Mouse (Mus musculus) neural tube, embryonic 11.5 days (tissue): ENCODE data around the gene B3gntl1. TPM values are rescaled to one million over a fixed set of nuclear protein-coding genes. Genes with fewer than 3 reads are reported as not detected.

ENCODE experiments used
- ATAC-seq: fragments of 200-750 bp; cut with Nextera tagmentation; 2 replicates; pipeline ENCODE4 v1.8.0; 2017; ENCODE audit warnings: moderate number of reproducible peaks, mild to moderate bottlenecking, moderate TSS enrichment, moderate library complexity; ENCODE audit not compliant: insufficient read depth, low FRiP score, low TSS enrichment
- DNase-seq: peaks from one replicate; pipeline ENCODE4 v3.0.0-alpha.2; 2015; ENCODE audit warnings: low spot score
- H3K27ac ChIP-seq: fragments of 300-500 bp; sonication (generic); 2 replicates; pipeline ENCODE4 v1.5.1; 2014; ENCODE audit warnings: low read depth, mild to moderate bottlenecking, low read length
- H3K27me3 ChIP-seq: fragments of 300-500 bp; sonication (generic); 2 replicates; pipeline ENCODE4 v1.6.1; 2014; ENCODE audit warnings: mild to moderate bottlenecking, low read length, mixed read lengths; ENCODE audit not compliant: control insufficient read depth, insufficient read depth
- H3K36me3 ChIP-seq: fragments of 300-500 bp; sonication (generic); 2 replicates; pipeline ENCODE4 v1.6.1; 2014; ENCODE audit warnings: mild to moderate bottlenecking, low read length, moderate library complexity, mixed read lengths; ENCODE audit not compliant: control insufficient read depth, insufficient read depth
- H3K4me1 ChIP-seq: fragments of 300-500 bp; sonication (generic); 2 replicates; pipeline ENCODE4 v1.6.1; 2014; ENCODE audit warnings: low read length, mixed read lengths; ENCODE audit not compliant: control insufficient read depth, insufficient read depth
- H3K4me2 ChIP-seq: fragments of 300-500 bp; sonication (generic); 2 replicates; pipeline ENCODE4 v1.6.1; 2014; ENCODE audit warnings: low read depth, mild to moderate bottlenecking, moderate library complexity
- H3K4me3 ChIP-seq: fragments of 300-500 bp; sonication (generic); 2 replicates; pipeline ENCODE4 v1.5.1; 2014; ENCODE audit warnings: low read depth, low read length
- H3K9ac ChIP-seq: fragments of 300-500 bp; sonication (generic); 2 replicates; pipeline ENCODE4 v1.6.1; 2014; ENCODE audit warnings: mild to moderate bottlenecking, low read length
- H3K9me3 ChIP-seq: fragments of 300-500 bp; sonication (generic); 2 replicates; pipeline ENCODE4 v1.6.1; 2016; ENCODE audit warnings: low read length; ENCODE audit not compliant: control insufficient read depth
- WGBS: fragments of 180-500 bp; shearing (Covaris S2); extraction: QIAGEN DNeasy Blood & Tissue Kit; methylation state at CpG from one replicate; pipeline ENCODE4 v1.1.7; 2014; 5-methylcytosine and 5-hydroxymethylcytosine counted together
- polyA plus RNA-seq: library from polyadenylated mRNA; unstranded; fragments of >200 nt; fragmentation: Nextera tagmentation; extraction: Ambion mirVana; gene quantifications from 2 replicates; pipeline ENCODE4 v1.2.1, GENCODE M21; 2014

Gene B3gntl1
- polyA plus RNA-seq = 6.1 and 6.4 TPM in 2 replicates

GRCm38 (mm10) chr11:121672990-121673572, at the start of gene B3gntl1:
B3gntl1 (minus strand) TSS chr11:121673153.
- Histone ChIP-seq H3K27me3 (no peaks in the 10 kb centered on the region), H3K9ac (peak within 1 kb of the TSS; percentile 68), H3K9me3 (no peaks in the 10 kb centered on the region), H3K27ac (peak within 1 kb of the TSS; percentile 73), H3K4me2 (peak within 1 kb of the TSS; percentile 74), H3K36me3 (no peaks in the 10 kb centered on the region), H3K4me3 (peak within 1 kb of the TSS; percentile 59), H3K4me1 (no peaks in the 10 kb centered on the region)
- ATAC-seq (peak; percentile 100), DNase-seq (peak; percentile 99)
- WGBS = under 1% methylated on average over 46 of the region's 46 CpGs

DNA sequence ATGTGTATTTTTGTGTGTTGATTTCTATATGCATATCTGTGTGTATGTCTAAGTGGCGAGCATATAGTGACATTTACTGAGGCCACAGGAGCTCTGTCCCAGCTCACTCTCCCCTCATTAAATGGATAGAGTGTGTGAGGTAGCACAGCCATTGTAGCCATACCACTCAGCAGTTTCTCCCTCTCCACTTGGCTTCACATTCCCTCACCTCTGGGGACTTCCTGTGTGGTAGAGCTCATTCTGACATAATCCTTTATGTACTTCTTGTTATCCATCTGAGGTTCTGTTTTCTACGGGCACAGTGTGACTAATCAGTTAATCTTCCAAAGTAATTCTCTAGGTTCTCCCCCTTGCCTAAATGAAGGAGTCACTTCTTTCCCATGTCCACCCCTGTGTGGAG, 49.5 kb upstream of the B3gntl1 start:
- Histone ChIP-seq H3K9ac (no peak overlapping the region), H3K36me3 (no peaks in the 10 kb centered on the region), H3K9me3 (no peaks in the 10 kb centered on the region), H3K4me2 (no peak overlapping the region), H3K27me3 (no peaks in the 10 kb centered on the region), H3K27ac (no peak overlapping the region), H3K4me3 (no peak overlapping the region), H3K4me1 (no peaks in the 10 kb centered on the region)
- DNase-seq (no peak), ATAC-seq (no peak)
- 78% methylated on average over 2 of the region's 2 CpGs for WGBS

GRCm38 (mm10) chr11:121720752-121721151, 47.8 kb upstream of the B3gntl1 start:
- Histone ChIP-seq H3K36me3 (no peaks in the 10 kb centered on the region), H3K27me3 (no peaks in the 10 kb centered on the region), H3K4me3 (no peak overlapping the region), H3K4me1 (no peaks in the 10 kb centered on the region), H3K27ac (no peak overlapping the region), H3K9ac (no peak overlapping the region), H3K4me2 (no peak overlapping the region), H3K9me3 (no peaks in the 10 kb centered on the region)
- ATAC-seq (no peak), DNase-seq (no peak)
- WGBS = 86% methylated on average over 3 of the region's 3 CpGs

GRCm38 (mm10) chr11:121717724-121718123, 44.8 kb upstream of the B3gntl1 start:
- H3K9me3 ChIP-seq = no peaks in the 10 kb centered on the region
- no peak overlapping the region for H3K4me3 ChIP-seq
- no peak overlapping the region for H3K4me2 ChIP-seq
- H3K27me3 ChIP-seq = no peaks in the 10 kb centered on the region
- WGBS = 67% methylated on average over 6 of the region's 6 CpGs
- no peak for ATAC-seq
- no peak for DNase-seq
- no peak overlapping the region for H3K27ac ChIP-seq
- no peak overlapping the region for H3K9ac ChIP-seq
- no peaks in the 10 kb centered on the region for H3K36me3 ChIP-seq
- no peaks in the 10 kb centered on the region for H3K4me1 ChIP-seq

DNA sequence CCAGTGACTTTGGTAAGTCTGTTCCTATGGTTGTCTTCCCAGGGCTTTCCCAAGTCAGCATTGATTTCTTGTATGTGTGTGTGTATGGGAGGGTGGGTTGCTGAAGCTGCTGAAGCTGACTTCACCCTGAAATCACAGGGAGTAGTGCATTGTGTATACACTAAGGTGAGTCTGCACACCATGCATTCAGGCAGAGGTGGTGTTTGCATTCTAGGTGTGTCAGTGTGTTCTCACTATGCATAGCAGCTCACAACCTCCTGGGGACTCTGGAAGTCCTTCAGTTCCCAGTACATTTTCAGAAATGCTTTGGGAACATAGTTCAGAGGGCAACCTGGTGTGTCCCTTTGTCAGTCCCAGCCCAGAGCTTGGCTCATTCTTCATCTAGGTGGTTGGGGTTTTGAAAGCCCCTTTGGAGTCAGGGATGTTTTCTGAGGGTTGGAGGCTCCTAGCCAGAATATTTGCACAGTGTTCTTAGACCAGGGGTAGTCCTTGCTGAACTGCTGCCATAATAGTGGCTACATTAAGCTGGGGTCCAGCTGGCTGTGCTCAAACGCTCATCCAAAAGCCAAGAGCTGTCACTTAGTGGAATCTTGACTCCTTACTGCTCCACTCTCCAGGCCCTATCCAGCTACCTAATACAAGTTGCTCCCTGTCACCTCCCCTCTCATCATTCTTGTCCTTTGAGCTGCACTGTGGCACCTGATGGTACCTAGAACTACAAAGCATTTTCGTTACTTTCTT, 42.0 kb upstream of the B3gntl1 start:
- WGBS = 91% methylated on average over 2 of the region's 2 CpGs
- H3K27me3 ChIP-seq = no peaks in the 10 kb centered on the region
- no peak overlapping the region for H3K9ac ChIP-seq
- H3K27ac ChIP-seq = no peak overlapping the region
- no peaks in the 10 kb centered on the region for H3K4me1 ChIP-seq
- H3K9me3 ChIP-seq = no peaks in the 10 kb centered on the region
- no peak overlapping the region for H3K4me3 ChIP-seq
- no peak overlapping the region for H3K4me2 ChIP-seq
- DNase-seq (no peak), ATAC-seq (no peak)
- H3K36me3 ChIP-seq = no peaks in the 10 kb centered on the region

- ATAC-seq (no peak), DNase-seq (no peak)
- Histone ChIP-seq H3K4me2 (no peak overlapping the region), H3K9me3 (no peaks in the 10 kb centered on the region), H3K36me3 (no peaks in the 10 kb centered on the region), H3K27ac (no peak overlapping the region), H3K4me1 (no peaks in the 10 kb centered on the region), H3K4me3 (no peak overlapping the region), H3K9ac (no peak overlapping the region), H3K27me3 (no peaks in the 10 kb centered on the region)
- WGBS = 92% methylated on average over 2 of the region's 2 CpGs
Observed at GRCm38 (mm10) chr11:121713569-121713968, 40.6 kb upstream of the B3gntl1 start.

DNA sequence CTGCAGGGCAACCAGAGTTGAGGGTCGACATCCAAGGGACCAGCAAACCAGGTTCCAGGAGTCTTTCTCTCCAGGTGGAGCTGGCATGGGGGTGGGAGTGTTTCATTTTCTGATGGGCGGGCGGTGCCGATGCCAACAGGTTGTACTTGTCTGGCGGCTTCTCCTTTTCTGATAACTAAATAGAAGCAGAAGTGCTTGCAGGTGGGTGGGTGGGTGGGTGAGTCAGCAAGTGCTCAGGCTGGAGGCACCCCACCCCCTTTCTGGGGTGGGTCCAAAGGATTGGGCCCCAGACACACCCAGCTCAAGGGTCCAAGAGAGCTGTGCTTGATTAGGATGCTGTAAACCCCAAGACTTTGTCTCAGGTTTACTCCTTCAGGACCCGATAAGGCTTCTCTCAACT, 40.0 kb upstream of the B3gntl1 start:
- no peak overlapping the region for H3K9ac ChIP-seq
- no peaks in the 10 kb centered on the region for H3K27me3 ChIP-seq
- H3K4me1 ChIP-seq = no peaks in the 10 kb centered on the region
- no peak for DNase-seq
- no peaks in the 10 kb centered on the region for H3K9me3 ChIP-seq
- H3K27ac ChIP-seq = no peak overlapping the region
- no peaks in the 10 kb centered on the region for H3K36me3 ChIP-seq
- H3K4me2 ChIP-seq = no peak overlapping the region
- no peak for ATAC-seq
- no peak overlapping the region for H3K4me3 ChIP-seq
- WGBS = 95% methylated on average over 6 of the region's 6 CpGs

DNA sequence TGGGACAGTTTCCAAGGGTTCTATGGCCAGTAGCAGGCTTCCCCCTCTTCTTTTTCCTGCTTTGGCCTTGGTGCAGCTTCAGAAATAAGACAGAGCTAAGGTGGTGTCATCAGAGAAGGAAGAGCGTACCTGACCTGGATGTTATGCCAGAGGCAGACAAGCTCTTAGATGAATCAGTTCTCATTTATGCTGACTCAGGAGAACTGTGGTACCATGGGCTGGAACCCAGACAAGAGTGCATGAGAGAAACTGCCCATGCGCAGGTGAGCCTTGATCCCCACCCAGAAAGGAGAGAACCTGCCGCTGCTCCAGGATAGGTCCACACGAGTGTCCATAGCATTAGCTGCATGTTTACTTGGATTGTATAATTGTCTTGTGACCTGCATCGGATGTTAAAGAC, 37.3 kb upstream of the B3gntl1 start:
- Histone ChIP-seq H3K4me1 (no peaks in the 10 kb centered on the region), H3K27me3 (no peaks in the 10 kb centered on the region), H3K9me3 (no peaks in the 10 kb centered on the region), H3K4me3 (no peak overlapping the region), H3K4me2 (no peak overlapping the region), H3K36me3 (no peaks in the 10 kb centered on the region), H3K27ac (no peak overlapping the region), H3K9ac (no peak overlapping the region)
- 89% methylated on average over 5 of the region's 5 CpGs for WGBS
- ATAC-seq = no peak
- DNase-seq = no peak

GRCm38 (mm10) chr11:121709278-121709677, 36.3 kb upstream of the B3gntl1 start:
- 84% methylated on average over 4 of the region's 4 CpGs for WGBS
- H3K9me3 ChIP-seq = no peaks in the 10 kb centered on the region
- H3K27me3 ChIP-seq = peaks cover 3% of the 10 kb centered on the region
- ATAC-seq (no peak), DNase-seq (no peak)
- H3K4me2 ChIP-seq = no peak overlapping the region
- no peak overlapping the region for H3K4me3 ChIP-seq
- no peak overlapping the region for H3K9ac ChIP-seq
- no peak overlapping the region for H3K27ac ChIP-seq
- no peaks in the 10 kb centered on the region for H3K4me1 ChIP-seq
- no peaks in the 10 kb centered on the region for H3K36me3 ChIP-seq
